Mouse (Mus musculus): ENCODE data around the gene Zfp865. TPM values are rescaled to one million over a fixed set of nuclear protein-coding genes. Genes with fewer than 3 reads are reported as not detected.
"Not testable (repeated sequence)": the region's sequence is repeated elsewhere in the genome, so short reads cannot be mapped to it uniquely, and the experiment has no call there.

Zfp865 gene
- polyA plus RNA-seq, 1 experiment from 2014 or later, result 5.9 TPM

GRCm38 (mm10) chr7:5051193-5052192, 31.3 kb downstream of the Zfp865 start, which contains the start of gene Zfp580:
TSS of gene Zfp580 (plus strand) at chr7:5051538.
- peak; percentile 64 for DNase-seq (ENCODE audit: low spot score)

GRCm38 (mm10) chr7:5052438-5052837, 32.3 kb downstream of the Zfp865 start:
- no peak for DNase-seq (ENCODE audit: low spot score)

GRCm38 (mm10) chr7:5052931-5053343, 32.8 kb downstream of the Zfp865 start:
- no peak for DNase-seq (ENCODE audit: low spot score)

- DNase-seq (ENCODE audit: low spot score), result no peak
Measured at GRCm38 (mm10) chr7:5053456-5054179, 33.4 kb downstream of the Zfp865 start.

GRCm38 (mm10) chr7:5056651-5057263, 36.6 kb downstream of the Zfp865 start:
- no peak for DNase-seq (ENCODE audit: low spot score)

GRCm38 (mm10) chr7:5057381-5057780, 37.2 kb downstream of the Zfp865 start:
- DNase-seq (ENCODE audit: low spot score), result no peak

GRCm38 (mm10) chr7:5057804-5058203, 37.6 kb downstream of the Zfp865 start:
- peak; percentile 54 for DNase-seq (ENCODE audit: low spot score)

DNA sequence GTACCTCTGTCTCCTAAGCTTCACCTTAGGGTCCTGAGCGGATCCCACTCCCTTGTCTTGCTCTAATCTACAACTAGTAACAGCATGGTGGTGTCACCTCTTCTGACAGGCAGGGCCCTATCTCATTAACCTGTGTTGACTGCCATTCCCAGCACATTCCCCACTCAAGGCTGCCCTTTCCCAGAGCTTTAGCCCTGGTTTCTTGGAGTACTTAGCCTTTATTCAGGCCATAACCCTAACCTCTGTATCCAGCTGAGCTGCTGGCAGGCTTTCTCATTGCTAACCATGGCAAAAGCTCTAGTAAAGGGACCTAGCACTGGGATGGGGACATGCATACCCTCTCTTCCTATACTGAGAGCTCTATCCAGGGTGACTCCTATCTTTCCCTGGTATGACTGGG, 38.5 kb downstream of the Zfp865 start:
- no peak for DNase-seq (ENCODE audit: low spot score)

DNA sequence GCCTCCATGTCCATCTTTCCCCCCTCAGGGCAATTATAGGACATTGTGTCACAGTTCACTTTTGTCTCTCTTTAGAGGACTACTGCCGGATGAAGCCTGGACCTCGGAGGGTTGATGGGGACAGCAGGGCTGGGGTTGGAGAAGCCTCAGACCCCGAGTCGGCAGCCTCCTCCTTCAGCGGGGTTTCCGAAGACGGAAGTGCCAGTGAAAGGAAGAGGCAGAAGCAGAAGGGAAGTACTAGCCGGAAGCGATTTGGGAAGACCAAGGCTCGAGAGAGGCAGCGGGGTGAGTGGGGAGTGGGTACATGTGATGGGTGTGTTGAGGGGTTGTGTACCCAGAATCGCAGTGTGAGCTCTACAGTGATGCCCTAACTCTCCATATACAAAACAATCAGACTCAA, 39.2 kb downstream of the Zfp865 start:
- no peak for DNase-seq (ENCODE audit: low spot score)

DNA sequence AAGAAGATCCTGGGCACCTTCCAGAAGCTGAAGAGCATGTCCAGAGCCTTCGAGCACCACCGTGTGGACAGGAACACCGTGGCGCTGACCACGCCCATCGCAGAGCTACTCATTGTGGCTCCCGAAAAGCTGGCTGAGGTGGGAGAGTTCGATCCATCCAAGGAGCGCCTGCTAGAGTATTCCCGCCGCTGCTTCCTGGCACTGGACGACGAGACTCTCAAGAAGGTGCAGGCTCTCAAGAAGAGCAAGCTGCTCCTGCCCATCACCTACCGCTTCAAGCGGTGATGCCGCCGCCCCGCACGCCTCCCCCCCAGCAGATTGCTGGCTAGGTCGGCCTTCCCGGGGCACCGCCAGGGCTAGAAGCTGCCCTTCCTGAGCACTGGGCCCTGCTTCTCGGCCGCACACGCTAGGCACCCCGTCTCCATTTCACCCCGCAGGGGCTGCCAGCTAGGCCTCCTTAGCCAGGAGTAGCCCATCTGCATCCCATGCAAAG, 40.1 kb downstream of the Zfp865 start:
- peak; percentile 60 for DNase-seq (ENCODE audit: low spot score)

DNA sequence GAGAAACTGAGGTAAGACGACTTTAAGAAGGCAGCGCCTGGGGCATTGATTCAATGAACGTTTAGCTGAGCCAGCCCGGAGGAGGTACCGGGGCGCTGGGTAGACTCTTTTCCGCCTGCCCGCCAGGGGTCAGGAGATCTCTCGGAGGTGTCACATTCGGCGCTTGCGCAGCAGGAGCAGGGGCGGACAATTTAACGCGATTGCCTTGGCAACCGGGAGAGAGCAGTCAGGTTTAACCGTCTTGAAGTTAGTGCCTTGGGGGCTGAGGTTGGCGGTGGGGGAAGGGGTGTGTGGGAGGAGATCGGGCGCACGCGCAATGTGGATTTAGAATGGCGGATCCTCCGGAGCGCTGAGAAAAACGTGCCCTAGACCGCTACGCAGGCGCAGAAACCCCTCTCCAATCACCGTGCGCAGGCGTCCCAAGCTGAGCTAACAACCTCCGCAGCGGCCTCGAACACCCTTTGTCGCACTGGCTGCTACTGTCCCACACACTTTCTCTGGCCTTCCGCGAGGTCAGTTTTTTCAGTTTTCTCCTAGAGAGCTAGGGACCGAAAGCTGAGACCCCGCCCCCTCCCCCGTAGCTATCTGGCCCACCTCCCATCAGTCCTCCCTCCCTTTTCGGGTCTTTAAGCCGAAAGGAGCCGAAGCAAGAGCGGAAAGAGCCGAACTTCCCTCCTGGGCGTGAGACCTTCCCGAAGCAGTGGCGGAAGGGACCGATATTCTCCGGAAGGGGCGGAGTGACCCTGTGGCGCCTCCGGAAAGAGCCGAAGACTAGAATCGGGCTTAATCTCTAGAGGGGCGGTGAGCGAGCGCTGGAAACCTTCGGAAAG, 41.0 kb downstream of the Zfp865 start:
- DNase-seq (ENCODE audit: low spot score), result peak; percentile 99

GRCm38 (mm10) chr7:5061774-5062359, 41.7 kb downstream of the Zfp865 start, which contains the start of gene U2af2:
TSS of gene U2af2 (plus strand) at chr7:5062143.
- peak; percentile 94 for DNase-seq (ENCODE audit: low spot score)

GRCm38 (mm10) chr7:5062360-5063001, 42.3 kb downstream of the Zfp865 start:
- peak; percentile 89 for DNase-seq (ENCODE audit: low spot score)

DNA sequence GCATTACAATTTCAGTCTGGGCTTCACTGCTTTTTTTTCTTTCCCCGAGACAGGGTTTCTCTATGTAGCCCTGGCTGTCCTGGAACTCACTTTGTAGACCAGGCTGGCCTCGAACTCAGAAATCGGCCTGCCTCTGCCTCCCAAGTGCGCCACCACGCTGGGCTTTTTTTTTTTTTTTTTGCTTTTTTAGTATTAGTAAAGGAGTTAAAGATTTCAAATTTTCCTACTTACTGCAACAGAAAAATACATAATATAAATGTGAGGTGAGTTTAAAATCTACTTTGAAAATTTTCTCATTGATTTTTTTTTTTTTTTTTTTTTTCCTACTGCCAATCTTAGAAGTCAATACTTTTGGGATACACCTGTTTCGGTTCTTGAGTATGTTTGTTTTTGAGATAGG, 44.7 kb downstream of the Zfp865 start:
- DNase-seq (ENCODE audit: low spot score), result no peak

GRCm38 (mm10) chr7:5073586-5073985, 53.4 kb downstream of the Zfp865 start:
- no peak for DNase-seq (ENCODE audit: low spot score)

DNA sequence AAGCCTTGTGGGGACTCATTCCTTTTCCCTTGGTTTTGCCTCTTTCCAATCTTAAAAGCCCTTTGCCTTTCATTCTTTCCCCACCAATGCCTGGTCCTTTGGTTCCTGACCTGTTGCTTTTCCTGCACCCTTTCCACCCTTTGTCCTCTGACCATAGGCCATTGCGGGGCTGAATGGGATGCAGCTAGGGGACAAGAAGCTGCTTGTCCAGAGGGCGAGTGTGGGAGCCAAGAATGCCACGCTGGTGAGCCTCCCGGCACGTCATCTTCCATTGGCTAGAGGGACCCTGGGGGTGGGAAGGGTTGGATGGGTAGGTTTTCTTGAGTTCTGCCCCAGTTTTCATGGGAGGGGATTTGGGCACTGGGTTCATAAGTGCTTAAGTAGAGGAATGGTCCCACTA, 54.8 kb downstream of the Zfp865 start:
- no peak for DNase-seq (ENCODE audit: low spot score)

GRCm38 (mm10) chr7:5076931-5077330, 56.8 kb downstream of the Zfp865 start:
- DNase-seq (ENCODE audit: low spot score), result no peak

GRCm38 (mm10) chr7:5079365-5080009, 59.3 kb downstream of the Zfp865 start:
- not testable (repeated sequence) for DNase-seq (ENCODE audit: low spot score)

Measured in thymus, postnatal 0 days (tissue).